15 mouse cellular contexts compared by ENCODE assay signal in the genomic region with DNA sequence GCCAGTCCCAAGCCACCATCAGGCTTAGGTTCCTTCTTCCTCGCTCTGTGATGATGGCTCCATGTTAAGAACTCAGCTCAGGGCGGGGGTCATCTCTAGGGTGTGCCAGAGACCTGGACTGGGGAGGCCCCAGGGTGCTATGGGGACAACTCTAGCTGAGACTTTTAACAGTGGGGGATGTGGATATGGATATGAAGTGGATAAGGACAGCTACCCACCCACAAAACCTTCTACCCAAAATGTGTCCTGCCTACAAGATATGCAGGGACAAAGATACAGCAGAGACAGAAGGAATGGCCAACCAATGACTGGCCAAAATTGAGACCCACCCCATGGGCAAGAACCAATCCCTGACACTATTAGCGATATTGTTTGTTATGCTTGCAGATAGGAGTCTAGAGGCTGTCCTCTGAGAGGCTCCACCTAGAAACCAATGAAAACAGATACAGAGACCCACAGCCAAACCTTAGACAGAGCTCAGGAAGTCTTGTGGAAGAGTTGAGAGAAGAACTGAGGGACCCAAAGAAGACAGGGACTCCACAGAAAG.
"Had no signal": no experiment of that assay in that cellular context is flagged by ENCODE, and none has a peak within 500 bp of the region (broad histone marks: within the 10 kb centered on the region; RNA-seq: fewer than 3 reads in every experiment).

No protein-coding gene starts in this region.

- H3K27me3 ChIP-seq: midbrain, embryonic 13.5 days; neural tube, embryonic 15.5 days had no signal

- H3K9me3 ChIP-seq: limb, embryonic 10.5 days; megakaryocyte, embryonic 14.5 days; midbrain, embryonic 13.5 days; neural tube, embryonic 15.5 days had no signal

- DNase-seq: kidney, adult 11 months; kidney, adult 9 months; kidney, postnatal 4 days; lung, adult 2 months; lung, postnatal 4 days; thymus, postnatal 36 days had no signal

- H3K27ac ChIP-seq: hindbrain, postnatal 0 days; kidney, postnatal 0 days; left cerebral cortex, adult 2 months; limb, embryonic 10.5 days; midbrain, embryonic 13.5 days; neural tube, embryonic 15.5 days had no signal

- H3K4me3 ChIP-seq: left cerebral cortex, adult 2 months; limb, embryonic 10.5 days; megakaryocyte, embryonic 14.5 days; midbrain, embryonic 13.5 days; myocyte; neural tube, embryonic 15.5 days had no signal

- H3K4me1 ChIP-seq: midbrain, embryonic 13.5 days; neural tube, embryonic 15.5 days had no signal

- H3K36me3 ChIP-seq: limb, embryonic 10.5 days; midbrain, embryonic 13.5 days had no signal

- ATAC-seq: hindbrain, postnatal 0 days; lung, postnatal 0 days; midbrain, embryonic 13.5 days had no signal

- H3K4me2 ChIP-seq: midbrain, embryonic 13.5 days; neural tube, embryonic 15.5 days had no signal

- H3K9ac ChIP-seq: midbrain, embryonic 13.5 days; neural tube, embryonic 15.5 days had no signal
